Mouse (Mus musculus): ENCODE measurements at regions not wholly inside any gene's neighbourhood (a gene's known extent, or its start where the extent isn't known, plus 50 kb on each side); places are given as distances from the start of the nearest gene placed in this dataset.

DNA sequence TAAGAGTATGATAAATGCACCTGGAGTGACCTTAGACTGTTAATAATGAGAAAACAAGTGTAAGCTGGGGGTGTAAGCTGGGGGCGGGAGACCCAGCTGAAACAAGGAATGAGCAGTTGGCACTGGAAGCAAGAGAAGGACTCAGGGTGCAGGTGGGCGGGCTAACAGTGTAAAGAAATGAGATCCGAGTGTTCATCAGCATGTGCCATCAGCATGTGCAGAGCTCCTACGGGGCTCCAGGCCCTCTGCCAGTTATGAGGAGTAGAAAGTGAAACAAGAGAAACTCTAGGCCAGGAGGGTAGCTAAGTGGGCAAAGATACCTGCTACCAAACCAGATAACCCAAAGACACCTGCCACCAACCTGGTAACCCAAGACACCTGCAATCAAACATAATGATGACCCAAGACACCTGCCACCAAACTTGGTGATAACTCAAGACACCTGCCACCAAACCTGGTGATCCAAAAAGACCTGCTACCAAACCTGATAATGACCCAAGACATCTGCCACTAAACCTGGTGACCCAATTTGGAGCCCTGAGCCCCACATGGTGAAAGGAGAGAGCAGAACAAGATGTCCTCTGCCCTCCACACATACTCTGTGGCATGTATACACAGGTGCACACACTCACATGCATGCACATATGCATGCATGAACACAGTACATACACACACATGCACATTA lies 120.1 kb upstream of the Ctnnb1 start:
- TF ChIP-seq MYOD1 (IDR thresholded peaks at IDR 0.05; ENCODE audit: control insufficient read depth in 1 of 3, insufficient read length in 2 of 3, low read depth in 2 of 3) (no peak), USF1 (IDR thresholded peaks at IDR 0.05; ENCODE audit: low read depth) (no peak), SRF (IDR thresholded peaks at IDR 0.05; ENCODE audit: control insufficient read depth, insufficient read length, low read depth) (no peak), REST (IDR thresholded peaks at IDR 0.05; ENCODE audit: insufficient read depth, insufficient read length) (no peak), POLR2AphosphoS2 (IDR thresholded peaks at IDR 0.05; ENCODE audit: insufficient read length, low read depth) (no peak), CEBPB (IDR thresholded peaks at IDR 0.05; ENCODE audit: insufficient read depth, poor library complexity, severe bottlenecking) (no peak), E2F4 (IDR thresholded peaks at IDR 0.05; ENCODE audit: insufficient read depth) (no peak), MAX (IDR thresholded peaks at IDR 0.05; ENCODE audit: low read depth) (no peak), TCF12 (IDR thresholded peaks at IDR 0.05; ENCODE audit: insufficient read depth, poor library complexity, severe bottlenecking) (no peak), MYOG (IDR thresholded peaks at IDR 0.05; ENCODE audit: control insufficient read depth in 1 of 3, insufficient read depth in 1 of 3, insufficient read length in 2 of 3, low read depth in 2 of 3) (no peak), POLR2A (IDR thresholded peaks at IDR 0.05; ENCODE audit: insufficient read length, low read depth) (no peak), TCF3 (IDR thresholded peaks at IDR 0.05; ENCODE audit: insufficient read length, low read depth) (no peak)
- H3K79me2 ChIP-seq (ENCODE audit: control insufficient read depth, insufficient read depth), result no peaks in the 10 kb centered on the region
- H3K4me2 ChIP-seq (ENCODE audit: low read depth), result no peak overlapping the region
- no peak overlapping the region for H3ac ChIP-seq (ENCODE audit: control insufficient read depth, insufficient read length)
- no peaks in the 10 kb centered on the region for H3K36me3 ChIP-seq (ENCODE audit: control insufficient read depth, insufficient read depth)
- H3K4me3 ChIP-seq, result no peak overlapping the region
- no peaks in the 10 kb centered on the region for H3K27me3 ChIP-seq (ENCODE audit: control insufficient read depth, insufficient read depth, insufficient read length)

DNA sequence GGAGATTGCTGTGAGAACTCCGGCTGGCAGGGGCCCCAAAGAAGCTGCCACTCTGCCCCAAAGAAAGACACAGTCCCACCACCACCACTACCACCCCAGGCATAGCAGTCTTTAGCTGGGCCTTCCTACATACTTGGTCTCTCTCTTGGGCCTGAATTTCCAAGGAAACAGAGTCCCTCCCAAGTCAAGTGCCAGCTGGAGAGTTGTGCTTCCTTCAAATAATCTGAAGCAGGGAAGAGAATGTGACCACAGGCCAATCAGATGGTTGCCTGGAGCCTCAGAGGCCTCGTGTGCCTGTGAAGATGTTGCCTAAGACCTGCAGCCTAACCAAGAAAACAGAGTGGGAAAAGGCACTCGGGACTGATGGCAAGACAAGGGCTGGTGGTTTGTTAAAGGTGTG lies 117.5 kb upstream of the Ctnnb1 start:
- no peak overlapping the region for H3ac ChIP-seq (ENCODE audit: control insufficient read depth, insufficient read length)
- no peaks in the 10 kb centered on the region for H3K27me3 ChIP-seq (ENCODE audit: control insufficient read depth, insufficient read depth, insufficient read length)
- no peak overlapping the region for H3K4me2 ChIP-seq (ENCODE audit: low read depth)
- no peaks in the 10 kb centered on the region for H3K36me3 ChIP-seq (ENCODE audit: control insufficient read depth, insufficient read depth)
- no peak overlapping the region for H3K4me3 ChIP-seq
- no peaks in the 10 kb centered on the region for H3K79me2 ChIP-seq (ENCODE audit: control insufficient read depth, insufficient read depth)
- TF ChIP-seq POLR2A (IDR thresholded peaks at IDR 0.05; ENCODE audit: insufficient read length, low read depth) (no peak), CEBPB (IDR thresholded peaks at IDR 0.05; ENCODE audit: insufficient read depth, poor library complexity, severe bottlenecking) (no peak), MYOD1 (IDR thresholded peaks at IDR 0.05; ENCODE audit: control insufficient read depth in 1 of 3, insufficient read length in 2 of 3, low read depth in 2 of 3) (no peak), TCF12 (IDR thresholded peaks at IDR 0.05; ENCODE audit: insufficient read depth, poor library complexity, severe bottlenecking) (no peak), SRF (IDR thresholded peaks at IDR 0.05; ENCODE audit: control insufficient read depth, insufficient read length, low read depth) (no peak), E2F4 (IDR thresholded peaks at IDR 0.05; ENCODE audit: insufficient read depth) (no peak), MAX (IDR thresholded peaks at IDR 0.05; ENCODE audit: low read depth) (no peak), USF1 (IDR thresholded peaks at IDR 0.05; ENCODE audit: low read depth) (no peak), POLR2AphosphoS2 (IDR thresholded peaks at IDR 0.05; ENCODE audit: insufficient read length, low read depth) (no peak), MYOG (IDR thresholded peaks at IDR 0.05; ENCODE audit: control insufficient read depth in 1 of 3, insufficient read depth in 1 of 3, insufficient read length in 2 of 3, low read depth in 2 of 3) (no peak), REST (IDR thresholded peaks at IDR 0.05; ENCODE audit: insufficient read depth, insufficient read length) (no peak), TCF3 (IDR thresholded peaks at IDR 0.05; ENCODE audit: insufficient read length, low read depth) (no peak)

DNA sequence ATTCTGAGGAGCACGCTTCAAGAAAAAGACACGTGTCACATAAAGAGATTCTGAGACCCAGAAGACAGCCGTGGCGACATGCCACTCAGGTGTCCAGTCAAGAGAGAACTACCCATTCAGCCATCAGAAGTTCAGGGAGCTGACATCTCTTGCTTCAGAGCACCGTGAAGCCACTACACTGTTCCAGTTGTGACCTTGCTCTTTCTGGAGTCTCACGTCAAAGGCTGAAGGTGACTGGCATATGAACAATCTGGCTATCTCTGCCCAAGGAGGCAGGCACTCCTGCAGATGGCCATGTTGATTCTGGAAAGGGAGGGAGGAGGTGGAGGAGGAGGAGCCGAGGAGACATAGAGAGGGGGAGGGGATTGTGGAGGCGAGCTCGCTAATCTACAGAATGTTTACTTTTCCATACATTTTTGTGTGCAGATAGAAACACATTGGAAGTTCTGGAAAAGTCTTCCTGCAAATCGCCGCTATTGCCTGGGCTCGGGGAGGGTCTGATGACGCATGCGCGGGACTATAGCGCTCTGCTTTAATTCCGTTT lies 116.3 kb upstream of the Ctnnb1 start:
- Histone ChIP-seq H3ac (ENCODE audit: control insufficient read depth, insufficient read length) (no peak overlapping the region), H3K36me3 (ENCODE audit: control insufficient read depth, insufficient read depth) (no peaks in the 10 kb centered on the region), H3K27me3 (ENCODE audit: control insufficient read depth, insufficient read depth, insufficient read length) (no peaks in the 10 kb centered on the region), H3K4me2 (ENCODE audit: low read depth) (no peak overlapping the region), H3K4me3 (no peak overlapping the region), H3K79me2 (ENCODE audit: control insufficient read depth, insufficient read depth) (no peaks in the 10 kb centered on the region)
- TF ChIP-seq SRF (IDR thresholded peaks at IDR 0.05; ENCODE audit: control insufficient read depth, insufficient read length, low read depth) (no peak), POLR2A (IDR thresholded peaks at IDR 0.05; ENCODE audit: insufficient read length, low read depth) (no peak), MYOG (IDR thresholded peaks at IDR 0.05; ENCODE audit: control insufficient read depth in 1 of 3, insufficient read depth in 1 of 3, insufficient read length in 2 of 3, low read depth in 2 of 3) (no peak), TCF3 (IDR thresholded peaks at IDR 0.05; ENCODE audit: insufficient read length, low read depth) (no peak), E2F4 (IDR thresholded peaks at IDR 0.05; ENCODE audit: insufficient read depth) (no peak), MAX (IDR thresholded peaks at IDR 0.05; ENCODE audit: low read depth) (no peak), TCF12 (IDR thresholded peaks at IDR 0.05; ENCODE audit: insufficient read depth, poor library complexity, severe bottlenecking) (no peak)

DNA sequence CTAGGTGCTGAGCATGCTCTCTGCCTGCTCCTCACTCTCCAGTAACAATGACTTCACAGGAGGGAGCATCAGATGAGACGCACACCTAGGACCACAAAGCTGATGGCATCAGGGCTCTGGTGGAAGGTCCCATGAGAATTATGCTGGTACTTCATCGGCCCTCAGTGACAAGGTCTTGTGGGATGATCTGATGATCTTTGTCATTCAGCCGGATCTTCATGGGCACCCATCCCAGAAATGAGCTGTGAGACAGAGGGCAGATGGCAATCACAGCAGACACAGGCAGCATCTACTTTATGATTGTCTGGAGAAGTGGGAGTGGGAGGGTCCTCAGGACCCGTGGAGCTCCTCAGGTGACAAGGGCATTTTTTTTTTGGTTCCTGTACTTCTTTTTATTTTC lies 114.7 kb upstream of the Ctnnb1 start:
- H3K27me3 ChIP-seq (ENCODE audit: control insufficient read depth, insufficient read depth, insufficient read length), result no peaks in the 10 kb centered on the region

More for the DNA sequence above, 114.7 kb upstream of the Ctnnb1 start:
- H3K4me3 ChIP-seq, result no peak overlapping the region
- H3ac ChIP-seq (ENCODE audit: control insufficient read depth, insufficient read length), result no peak overlapping the region
- no peaks in the 10 kb centered on the region for H3K36me3 ChIP-seq (ENCODE audit: control insufficient read depth, insufficient read depth)
- no peaks in the 10 kb centered on the region for H3K79me2 ChIP-seq (ENCODE audit: control insufficient read depth, insufficient read depth)
- TF ChIP-seq MAX (IDR thresholded peaks at IDR 0.05; ENCODE audit: low read depth) (no peak), SRF (IDR thresholded peaks at IDR 0.05; ENCODE audit: control insufficient read depth, insufficient read length, low read depth) (no peak), REST (IDR thresholded peaks at IDR 0.05; ENCODE audit: insufficient read depth, insufficient read length) (no peak), POLR2A (IDR thresholded peaks at IDR 0.05; ENCODE audit: insufficient read length, low read depth) (no peak), MYOD1 (IDR thresholded peaks at IDR 0.05; ENCODE audit: control insufficient read depth in 1 of 3, insufficient read length in 2 of 3, low read depth in 2 of 3) (no peak), USF1 (IDR thresholded peaks at IDR 0.05; ENCODE audit: low read depth) (no peak), MYOG (IDR thresholded peaks at IDR 0.05; ENCODE audit: control insufficient read depth in 1 of 3, insufficient read depth in 1 of 3, insufficient read length in 2 of 3, low read depth in 2 of 3) (no peak), CEBPB (IDR thresholded peaks at IDR 0.05; ENCODE audit: insufficient read depth, poor library complexity, severe bottlenecking) (no peak), E2F4 (IDR thresholded peaks at IDR 0.05; ENCODE audit: insufficient read depth) (no peak), TCF12 (IDR thresholded peaks at IDR 0.05; ENCODE audit: insufficient read depth, poor library complexity, severe bottlenecking) (no peak), TCF3 (IDR thresholded peaks at IDR 0.05; ENCODE audit: insufficient read length, low read depth) (no peak), POLR2AphosphoS2 (IDR thresholded peaks at IDR 0.05; ENCODE audit: insufficient read length, low read depth) (no peak)
- H3K4me2 ChIP-seq (ENCODE audit: low read depth), result no peak overlapping the region
